Mouse (Mus musculus) embryo, embryonic 9.5 days (tissue): ENCODE measurements around the gene Mfsd12.

Experiments
- DNase-seq: peaks from one replicate; pipeline ENCODE4 v3.0.0-alpha.2; 2017; ENCODE audit errors: extremely low spot score

The Mfsd12 gene

DNA sequence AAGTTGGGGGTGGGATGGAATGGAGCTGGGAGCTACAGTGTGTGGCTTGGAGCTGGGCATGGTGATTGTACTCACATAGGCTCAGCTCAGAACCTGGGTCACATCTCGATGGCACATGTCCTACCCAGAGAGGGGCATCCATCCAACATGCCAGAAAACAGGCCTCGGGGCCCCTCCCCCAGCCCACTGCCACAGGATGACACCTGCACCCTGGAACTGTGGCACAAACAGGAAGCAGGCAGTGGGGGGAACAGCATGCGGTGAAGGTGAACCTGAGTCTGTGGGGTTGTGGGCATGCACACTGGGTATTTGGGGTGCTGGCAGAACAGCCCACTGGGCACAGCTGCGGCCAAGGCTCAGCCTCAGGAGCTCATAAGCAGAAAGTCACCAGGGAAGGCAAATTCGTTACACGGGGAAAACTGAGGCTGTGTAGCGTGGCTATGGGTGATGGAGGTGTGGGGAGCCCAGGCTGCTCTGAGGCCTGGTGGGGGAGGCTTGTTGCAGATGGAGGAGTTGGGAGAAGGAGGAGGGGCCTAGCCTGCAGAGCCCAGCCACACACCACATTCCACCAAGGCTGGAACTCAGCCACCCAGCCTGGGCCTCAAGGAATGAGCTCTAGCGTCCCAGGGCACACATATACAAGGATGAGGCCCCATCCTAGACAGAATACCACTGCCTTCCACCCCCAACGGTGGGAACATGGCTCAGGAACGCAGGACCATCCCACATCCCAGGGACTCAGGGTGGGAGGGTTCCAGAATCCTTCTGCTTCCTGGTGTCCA is 27.9 kb upstream of the Mfsd12 start:
- DNase-seq: no peak

GRCm38 (mm10) chr10:81330007-81330406 is 27.3 kb upstream of the Mfsd12 start:
- DNase-seq: no peak

- no peak for DNase-seq
These were observed 25.0 kb upstream of the Mfsd12 start for GRCm38 (mm10) chr10:81332277-81332676.

DNA sequence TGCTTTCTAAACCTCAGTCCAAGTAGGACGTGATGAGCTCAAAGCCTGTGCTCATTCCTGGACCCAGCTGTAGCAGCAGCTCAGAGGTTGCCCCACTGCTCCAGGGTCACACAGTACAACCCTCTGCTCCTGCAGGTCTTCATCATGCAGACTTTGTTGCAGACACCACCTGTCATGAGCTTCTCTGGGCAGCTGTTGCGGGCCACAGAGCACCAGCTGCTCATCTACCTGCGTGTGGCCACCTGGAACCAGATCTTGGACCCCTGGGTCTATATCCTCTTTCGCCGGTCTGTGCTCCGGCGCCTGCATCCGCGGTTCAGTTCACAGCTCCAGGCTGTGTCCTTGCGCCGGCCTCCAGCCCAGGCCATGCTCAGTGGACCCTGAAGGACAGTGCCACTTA is 23.0 kb upstream of the Mfsd12 start:
- no peak for DNase-seq

- peak; percentile 74 for DNase-seq
These were observed 21.6 kb upstream of the Mfsd12 start for GRCm38 (mm10) chr10:81335393-81336340.

GRCm38 (mm10) chr10:81336558-81336957 is 20.7 kb upstream of the Mfsd12 start:
- no peak for DNase-seq

- no peak for DNase-seq
These were observed 16.5 kb upstream of the Mfsd12 start for GRCm38 (mm10) chr10:81340551-81341332.

DNA sequence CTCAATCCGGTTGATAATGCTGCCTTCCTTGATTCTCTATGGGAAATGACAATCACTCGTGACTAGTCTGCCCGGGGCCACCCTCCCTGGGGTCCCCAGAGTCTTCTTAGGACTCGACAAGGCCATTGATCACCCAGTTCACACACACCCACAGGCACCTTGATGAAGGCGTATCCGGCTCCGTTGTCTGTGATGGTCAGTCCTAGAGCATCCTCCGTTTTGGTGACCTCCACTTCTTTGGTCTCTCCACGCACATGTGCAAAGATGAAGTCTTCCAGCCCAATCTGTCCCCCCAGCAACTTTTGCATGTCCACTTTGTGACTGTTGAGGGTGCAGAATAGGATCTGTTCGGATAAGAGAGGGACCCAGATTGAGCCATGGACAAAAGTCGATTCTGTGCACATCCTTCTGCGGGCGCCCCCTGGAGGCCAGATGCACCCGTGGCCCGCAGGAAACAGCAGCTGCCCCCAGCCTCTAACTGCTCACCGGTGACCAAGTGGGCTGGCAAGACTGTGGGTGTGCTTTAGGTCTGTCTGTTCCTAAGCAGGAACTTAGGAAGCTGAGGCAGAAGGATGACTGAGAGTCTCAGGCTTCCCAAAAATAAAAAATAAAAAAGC is 15.8 kb upstream of the Mfsd12 start:
- peak; percentile 68 for DNase-seq

DNA sequence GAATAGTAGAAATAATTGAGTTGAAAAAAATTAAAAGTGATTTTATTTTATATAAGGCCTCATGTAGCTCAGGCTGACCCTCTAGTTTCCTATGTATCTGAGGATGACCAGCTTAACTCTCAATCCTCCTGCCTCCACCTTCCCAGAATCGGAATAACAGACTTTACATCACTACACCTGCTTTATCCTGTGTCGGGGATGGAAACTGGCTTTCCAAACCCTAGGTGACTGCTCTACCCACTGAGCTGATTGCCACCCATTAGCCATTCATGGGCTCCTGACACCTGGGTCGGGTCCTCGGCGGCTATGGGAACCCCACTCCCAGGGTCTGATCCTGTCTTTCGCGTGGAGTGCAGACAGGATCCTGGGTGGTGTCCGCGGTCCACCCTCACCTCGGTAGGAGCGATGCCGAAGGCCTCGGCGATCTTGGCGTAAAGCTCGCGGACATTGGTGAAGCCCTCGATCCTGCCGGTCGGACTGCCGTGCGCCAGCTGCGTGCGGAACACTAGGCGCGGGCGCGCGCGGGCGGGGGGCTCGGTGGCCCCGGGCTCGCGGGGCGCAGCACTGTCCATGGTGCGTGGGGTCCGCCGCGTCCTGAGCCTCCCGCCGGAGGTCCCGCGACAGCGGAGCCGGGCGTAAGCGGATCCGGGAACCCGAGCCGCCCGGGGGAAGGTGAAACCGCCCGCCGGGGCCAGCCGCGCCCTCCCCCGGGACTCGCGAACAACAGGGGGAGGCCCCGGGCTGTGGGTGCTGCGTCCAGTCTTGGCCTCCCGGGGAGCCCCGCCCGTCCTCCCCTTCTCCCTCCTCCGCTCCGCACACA is 14.4 kb upstream of the Mfsd12 start, which contains the start of gene Gipc3:
TSS of gene Gipc3 (minus strand) at position 581 of the 820 bp plus-strand sequence.
- DNase-seq: no peak

DNA sequence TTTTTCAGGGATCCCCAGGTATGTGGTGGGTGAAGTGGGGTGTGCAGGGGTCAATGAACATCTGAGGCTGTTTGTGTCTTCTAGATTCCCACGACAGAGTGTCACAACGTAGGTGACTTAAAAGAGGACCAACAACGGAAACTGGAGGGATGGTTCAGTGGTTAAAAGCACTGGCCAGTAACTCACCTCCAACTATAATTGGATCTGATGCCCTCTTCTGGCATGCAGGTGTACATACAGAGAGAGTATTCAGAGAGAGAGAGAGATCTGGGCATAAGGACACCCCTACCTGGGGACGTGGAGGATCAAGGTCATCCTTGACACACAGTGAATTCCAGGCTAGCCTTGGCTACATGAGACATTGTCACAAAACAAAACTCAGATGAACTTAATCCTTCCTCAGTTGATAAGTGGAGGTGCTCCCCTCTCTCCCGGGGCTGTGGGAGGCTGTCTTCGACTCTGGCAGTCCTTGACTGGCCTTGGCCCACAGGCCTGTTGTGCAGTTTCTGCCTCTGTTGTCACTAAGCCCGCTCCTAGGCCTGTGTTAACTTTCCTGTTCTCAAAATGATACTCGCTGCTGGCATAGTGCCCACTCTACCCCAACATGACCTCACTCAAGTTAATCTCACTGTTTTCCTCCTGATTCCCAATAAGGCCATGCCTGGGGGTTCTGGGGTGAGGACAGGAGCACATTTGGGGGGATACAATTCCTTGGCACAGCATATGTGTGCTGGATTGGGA is 12.7 kb upstream of the Mfsd12 start:
- no peak for DNase-seq

DNA sequence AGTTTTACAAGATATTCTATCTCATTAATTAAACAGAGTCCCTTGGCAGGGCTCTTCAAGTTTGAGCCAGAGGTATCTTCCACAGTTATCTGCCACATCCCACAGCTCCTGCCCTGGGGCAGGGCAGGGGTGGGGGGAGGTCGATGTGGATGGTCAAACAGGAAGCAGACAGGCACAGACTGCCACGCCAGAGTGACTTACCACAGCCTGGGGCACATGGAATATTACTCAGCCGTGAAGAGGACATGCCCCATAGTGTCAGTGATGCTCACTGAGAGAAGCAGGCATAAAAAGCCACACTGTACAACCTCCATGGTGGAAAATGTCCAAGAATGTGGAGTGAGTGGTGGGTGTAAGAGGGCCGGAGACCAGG is 12.1 kb upstream of the Mfsd12 start:
- DNase-seq: no peak

DNA sequence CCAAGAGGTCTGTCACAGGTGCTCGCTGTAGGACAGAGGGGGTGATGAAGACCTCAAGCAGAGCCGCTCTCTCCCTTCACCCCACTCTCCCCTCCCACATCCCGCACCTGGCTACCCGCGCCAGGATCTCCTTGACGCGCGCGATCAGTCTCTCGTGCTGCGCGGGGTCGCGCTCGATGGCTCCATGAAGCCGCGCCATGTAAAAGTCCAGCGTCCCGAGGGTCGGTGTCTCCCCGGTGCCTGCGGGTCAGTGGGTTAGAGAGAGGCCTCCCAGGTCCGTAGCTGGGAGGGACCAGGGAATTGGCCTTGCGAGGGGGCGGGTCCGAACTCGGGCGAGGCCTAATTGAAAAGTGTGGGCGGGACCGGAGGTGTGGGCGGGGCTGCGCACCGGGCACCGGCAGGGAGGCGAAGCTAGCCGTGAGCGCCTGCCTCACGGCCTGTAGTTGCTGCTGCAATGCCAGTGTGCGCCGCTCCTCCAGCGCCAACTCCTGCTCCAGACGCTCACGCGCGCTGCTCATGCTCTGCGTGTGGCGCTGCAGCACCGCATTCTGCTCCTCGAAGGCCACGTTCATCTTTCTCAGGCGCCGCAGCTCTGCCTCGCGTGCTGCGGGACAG is 10.7 kb upstream of the Mfsd12 start:
- peak; percentile 83 for DNase-seq

DNA sequence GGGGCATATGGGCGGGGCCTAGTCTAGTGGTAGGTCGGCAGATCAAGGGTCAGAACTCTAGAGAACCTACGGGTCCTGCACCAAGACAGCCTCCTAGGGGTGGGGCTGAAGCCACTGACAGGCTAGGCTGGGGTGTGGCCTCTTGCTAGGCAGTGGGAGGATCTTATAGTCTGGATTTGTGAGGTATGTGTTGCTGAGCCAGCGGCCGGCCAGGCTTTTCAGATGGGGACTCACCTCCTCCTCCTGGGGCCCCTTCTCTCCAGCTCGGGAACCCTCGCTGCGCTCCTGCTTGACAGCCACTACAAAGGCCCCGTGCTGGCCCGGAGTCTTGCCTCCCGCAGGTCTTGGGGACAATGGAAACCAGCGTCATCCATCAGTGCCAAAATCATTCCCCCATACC is 8.1 kb upstream of the Mfsd12 start:
- no peak for DNase-seq

DNA sequence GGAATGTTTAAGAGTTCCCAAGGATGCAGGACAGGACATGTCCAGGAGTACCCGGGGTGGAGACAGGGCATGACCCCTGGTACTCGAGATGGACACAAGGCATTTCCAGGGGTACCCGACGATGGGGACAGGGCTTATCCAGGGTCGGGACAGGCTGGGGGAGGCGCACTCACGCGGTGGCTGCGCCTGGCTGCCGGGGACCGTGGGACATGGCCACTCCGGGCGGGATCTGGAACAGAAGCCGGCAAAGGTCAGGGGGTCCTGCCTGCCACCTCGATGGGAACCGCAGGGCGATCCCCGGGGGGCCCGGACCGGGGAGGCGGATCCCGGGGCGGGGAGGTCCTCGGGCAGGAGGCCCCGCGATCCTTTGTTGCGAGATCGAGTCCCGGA is 7.3 kb upstream of the Mfsd12 start:
- no peak for DNase-seq

DNA sequence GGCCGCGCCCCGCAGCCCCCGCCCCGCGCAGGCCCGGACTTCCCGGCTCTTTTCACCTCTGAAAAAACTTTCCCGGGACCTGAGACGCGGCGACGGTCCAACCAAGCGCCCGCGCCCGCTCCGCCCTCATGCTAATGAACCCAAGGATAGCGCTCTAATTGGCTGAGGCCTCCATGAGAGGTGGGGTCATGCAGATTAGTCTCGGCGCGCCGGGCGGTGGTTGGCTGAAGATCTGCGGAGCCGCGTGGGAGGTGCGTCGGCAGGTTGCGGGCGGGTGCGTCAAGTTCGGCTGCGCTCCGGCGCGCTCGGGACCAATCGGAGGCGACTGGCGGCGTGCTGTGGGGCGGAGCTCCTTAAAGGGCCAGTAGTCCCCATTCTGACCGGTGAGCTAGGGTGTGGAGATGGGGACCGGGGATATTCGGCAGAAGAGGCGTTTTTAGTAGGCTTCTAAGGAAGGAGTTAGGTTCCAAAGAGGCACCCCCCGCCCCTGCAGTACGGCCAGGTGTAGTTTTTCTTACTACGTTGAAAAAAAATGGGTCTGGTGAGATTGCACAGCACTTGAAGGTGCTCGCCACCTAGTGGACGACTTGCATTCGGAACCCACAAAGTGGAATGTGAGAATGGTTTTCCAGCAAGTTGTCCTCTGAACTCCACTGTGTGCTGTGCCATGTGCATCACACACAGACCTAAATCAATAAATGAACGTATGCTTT is 6.8 kb upstream of the Mfsd12 start, which contains the start of gene Hmg20b:
TSS of gene Hmg20b (minus strand) at position 130 of the 713 bp plus-strand sequence.
- DNase-seq: peak; percentile 99

- DNase-seq: no peak
These were observed 5.5 kb upstream of the Mfsd12 start for GRCm38 (mm10) chr10:81351678-81352291.

GRCm38 (mm10) chr10:81354738-81355477 is 2.4 kb upstream of the Mfsd12 start:
- DNase-seq: no peak

- no peak for DNase-seq
These were observed 1.8 kb upstream of the Mfsd12 start for GRCm38 (mm10) chr10:81355533-81355932.
